Mouse (Mus musculus) heart, embryonic 12.5 days (tissue): Measurements from ENCODE around the gene Zfp213. TPM values are rescaled to one million over a fixed set of nuclear protein-coding genes. Genes with fewer than 3 reads are reported as not detected.
"Not testable (repeated sequence)": the region's sequence is repeated elsewhere in the genome, so short reads cannot be mapped to it uniquely, and the experiment has no call there.

Source experiments
- ATAC-seq: fragments of 200-750 bp; cut with Nextera tagmentation; 2 replicates; pipeline ENCODE4 v1.8.0; 2017; ENCODE audit warnings: moderate TSS enrichment, moderate library complexity; ENCODE audit not compliant: insufficient number of reproducible peaks, low FRiP score
- H3K27ac ChIP-seq: fragments of 300-500 bp; sonication (generic); 2 replicates; pipeline ENCODE4 v1.5.1; 2016; ENCODE audit warnings: mild to moderate bottlenecking, moderate library complexity; ENCODE audit not compliant: poor library complexity, severe bottlenecking
- H3K27me3 ChIP-seq: fragments of 300-500 bp; sonication (generic); replicated peaks from 2 replicates; pipeline ENCODE4 v1.6.1; 2016; ENCODE audit warnings: mild to moderate bottlenecking, moderate library complexity
- H3K36me3 ChIP-seq: fragments of 300-500 bp; sonication (generic); 2 replicates; pipeline ENCODE4 v1.6.1; 2016; ENCODE audit warnings: mild to moderate bottlenecking, moderate library complexity
- H3K4me1 ChIP-seq: fragments of 300-500 bp; sonication (generic); replicated peaks from 2 replicates; pipeline ENCODE4 v1.6.1; 2016; ENCODE audit warnings: mild to moderate bottlenecking
- H3K4me2 ChIP-seq: fragments of 300-500 bp; sonication (generic); 2 replicates; pipeline ENCODE4 v1.6.1; 2016; ENCODE audit warnings: mild to moderate bottlenecking, moderate library complexity
- H3K4me3 ChIP-seq: fragments of 300-500 bp; sonication (generic); 2 replicates; pipeline ENCODE4 v1.5.1; 2016; ENCODE audit warnings: mild to moderate bottlenecking
- H3K9ac ChIP-seq: fragments of 300-500 bp; sonication (generic); 2 replicates; pipeline ENCODE4 v1.6.1; 2016; ENCODE audit warnings: mild to moderate bottlenecking, moderate library complexity
- H3K9me3 ChIP-seq: fragments of 300-500 bp; sonication (generic); replicated peaks from 2 replicates; pipeline ENCODE4 v1.6.1; 2016; ENCODE audit warnings: mild to moderate bottlenecking, moderate library complexity
- WGBS: fragments of 180-500 bp; shearing (Covaris S2); methylation state at CpG from one replicate; pipeline ENCODE4 v1.1.7; 2016; 5-methylcytosine and 5-hydroxymethylcytosine counted together
- polyA plus RNA-seq: library from polyadenylated mRNA; unstranded; fragments of >200 nt; fragmentation: Nextera tagmentation; extraction: Ambion mirVana; gene quantifications from 2 replicates; pipeline ENCODE4 v1.2.1, GENCODE M21; 2016

Gene Zfp213
- polyA plus RNA-seq, 1 experiment from 2014 or later = 14.1 TPM

- WGBS = 71% methylated on average over 4 of the region's 4 CpGs
- no peaks in the 10 kb centered on the region for H3K9me3 ChIP-seq
- peaks cover 21% of the 10 kb centered on the region for H3K27me3 ChIP-seq
- H3K27ac ChIP-seq = no peak overlapping the region
- no peak overlapping the region for H3K4me3 ChIP-seq
- ATAC-seq = no peak
- 0 out of 2 replicates have a peak, but pooled peaks cover 5% of the 10 kb centered on the region for H3K4me1 ChIP-seq
- H3K9ac ChIP-seq = no peak overlapping the region
- no peaks in the 10 kb centered on the region for H3K36me3 ChIP-seq
- H3K4me2 ChIP-seq = no peak overlapping the region
Measured at GRCm38 (mm10) chr17:23543983-23544382, 20.1 kb downstream of the Zfp213 start.

- Histone ChIP-seq H3K4me3 (no peak overlapping the region), H3K36me3 (no peaks in the 10 kb centered on the region), H3K4me1 (0 out of 2 replicates have a peak, but pooled peaks cover 9% of the 10 kb centered on the region), H3K9me3 (no peaks in the 10 kb centered on the region), H3K27ac (no peak overlapping the region), H3K27me3 (peaks cover 25% of the 10 kb centered on the region), H3K9ac (no peak overlapping the region), H3K4me2 (no peak overlapping the region)
- ATAC-seq = no peak
- WGBS = 41% methylated on average over 5 of the region's 5 CpGs
Measured at GRCm38 (mm10) chr17:23543325-23543724, 20.7 kb downstream of the Zfp213 start.

GRCm38 (mm10) chr17:23542835-23543234 is 21.2 kb downstream of the Zfp213 start:
- H3K27ac ChIP-seq = no peak overlapping the region
- H3K36me3 ChIP-seq = no peaks in the 10 kb centered on the region
- 53% methylated on average over 4 of the region's 4 CpGs for WGBS
- no peak for ATAC-seq
- no peaks in the 10 kb centered on the region for H3K9me3 ChIP-seq
- no peak overlapping the region; the same call in 1 of the 2 replicates for H3K4me2 ChIP-seq
- H3K4me1 ChIP-seq = peaks cover 14% of the 10 kb centered on the region; the same call in 1 of the 2 replicates
- peaks cover 25% of the 10 kb centered on the region for H3K27me3 ChIP-seq
- no peak overlapping the region for H3K9ac ChIP-seq
- H3K4me3 ChIP-seq = no peak overlapping the region

GRCm38 (mm10) chr17:23542004-23542720 is 21.9 kb downstream of the Zfp213 start:
- Histone ChIP-seq H3K36me3 (no peaks in the 10 kb centered on the region), H3K4me2 (peak overlapping the region; percentile 64), H3K4me3 (peak overlapping the region; percentile 38), H3K27me3 (peaks cover 25% of the 10 kb centered on the region), H3K4me1 (peaks cover 18% of the 10 kb centered on the region; the same call in 1 of the 2 replicates), H3K27ac (no peak overlapping the region), H3K9ac (peak overlapping the region; percentile 48), H3K9me3 (no peaks in the 10 kb centered on the region)
- 15% methylated on average over 12 of the region's 12 CpGs for WGBS
- ATAC-seq = no peak

GRCm38 (mm10) chr17:23540605-23541475 is 23.2 kb downstream of the Zfp213 start:
- H3K4me1 ChIP-seq = peaks cover 18% of the 10 kb centered on the region; the same call in 1 of the 2 replicates

GRCm38 (mm10) chr17:23540106-23540505 is 23.9 kb downstream of the Zfp213 start:
- ATAC-seq = no peak
- Histone ChIP-seq H3K27ac (no peak overlapping the region), H3K4me3 (peak overlapping the region; percentile 29), H3K9me3 (no peaks in the 10 kb centered on the region), H3K36me3 (no peaks in the 10 kb centered on the region), H3K9ac (no peak overlapping the region), H3K4me1 (peaks cover 18% of the 10 kb centered on the region), H3K4me2 (peak overlapping the region; percentile 42), H3K27me3 (peaks cover 25% of the 10 kb centered on the region)
- WGBS = 39% methylated on average over 3 of the region's 3 CpGs

More at GRCm38 (mm10) chr17:23540605-23541475, 23.2 kb downstream of the Zfp213 start:
- Histone ChIP-seq H3K27me3 (peaks cover 25% of the 10 kb centered on the region), H3K9ac (no peak overlapping the region), H3K4me3 (peak overlapping the region; percentile 29), H3K9me3 (no peaks in the 10 kb centered on the region), H3K4me2 (peak overlapping the region; percentile 42), H3K27ac (no peak overlapping the region), H3K36me3 (no peaks in the 10 kb centered on the region)
- 12% methylated on average over 31 of the region's 31 CpGs for WGBS
- ATAC-seq = peak; percentile 30; the same call in 1 of the 2 replicates

- Histone ChIP-seq H3K27ac (no peak overlapping the region), H3K9ac (no peak overlapping the region), H3K4me3 (no peak overlapping the region), H3K4me1 (peaks cover 21% of the 10 kb centered on the region), H3K36me3 (no peaks in the 10 kb centered on the region), H3K27me3 (peaks cover 25% of the 10 kb centered on the region), H3K4me2 (no peak overlapping the region), H3K9me3 (no peaks in the 10 kb centered on the region)
- whole genome bisulfite sequencing = 93% methylated on average over 5 of the region's 5 CpGs
- ATAC-seq = no peak
Measured at GRCm38 (mm10) chr17:23539608-23540007, 24.4 kb downstream of the Zfp213 start.

GRCm38 (mm10) chr17:23538299-23539015 is 25.6 kb downstream of the Zfp213 start:
- ATAC-seq = no peak
- Histone ChIP-seq H3K9me3 (no peaks in the 10 kb centered on the region), H3K4me3 (peak overlapping the region; percentile 37), H3K9ac (peak overlapping the region; percentile 29; the same call in 1 of the 2 replicates), H3K27me3 (peaks cover 25% of the 10 kb centered on the region), H3K4me1 (peaks cover 19% of the 10 kb centered on the region), H3K27ac (no peak overlapping the region), H3K4me2 (peak overlapping the region; percentile 69), H3K36me3 (no peaks in the 10 kb centered on the region)
- WGBS = 9% methylated on average over 21 of the region's 21 CpGs

- no peaks in the 10 kb centered on the region for H3K9me3 ChIP-seq
- H3K27me3 ChIP-seq = peaks cover 25% of the 10 kb centered on the region
- no peaks in the 10 kb centered on the region for H3K36me3 ChIP-seq
- ATAC-seq = no peak
- H3K4me2 ChIP-seq = peak overlapping the region; percentile 69
- no peak overlapping the region for H3K27ac ChIP-seq
- H3K9ac ChIP-seq = peak overlapping the region; percentile 29; the same call in 1 of the 2 replicates
- H3K4me3 ChIP-seq = peak overlapping the region; percentile 37
- WGBS = 4% methylated on average over 27 of the region's 27 CpGs
- H3K4me1 ChIP-seq = peaks cover 19% of the 10 kb centered on the region
Measured at GRCm38 (mm10) chr17:23537554-23538255, 26.3 kb downstream of the Zfp213 start.

- under 1% methylated on average over 17 of the region's 29 CpGs for WGBS
- Histone ChIP-seq H3K4me3 (peak overlapping the region; percentile 26; the same call in 1 of the 2 replicates), H3K4me1 (peaks cover 16% of the 10 kb centered on the region), H3K9ac (0 out of 2 replicates have a peak overlapping the region, but pooled peaks have one; percentile 12), H3K4me2 (peak overlapping the region; percentile 61), H3K27me3 (peaks cover 15% of the 10 kb centered on the region)
- H3K27ac ChIP-seq, H3K36me3 ChIP-seq, H3K9me3 ChIP-seq: not testable (repeated sequence)
- peak; percentile 71 for ATAC-seq
Measured at GRCm38 (mm10) chr17:23535046-23535788, 28.8 kb downstream of the Zfp213 start.
